Mouse (Mus musculus): ENCODE data around the gene Zfp827. TPM values are rescaled to one million over a fixed set of nuclear protein-coding genes. Genes with fewer than 3 reads are reported as not detected.
"Not testable (repeated sequence)": the region's sequence is repeated elsewhere in the genome, so short reads cannot be mapped to it uniquely, and the experiment has no call there.

Zfp827 gene
- polyA plus RNA-seq, 1 experiment from 2014 or later, result 14.9 TPM

- H3K4me3 ChIP-seq, result no peak overlapping the region
- H3K4me2 ChIP-seq (replicated peaks), result no peak overlapping the region
- no peak for ATAC-seq (ENCODE audit: low FRiP score, low read depth)
- H3K27me3 ChIP-seq, result no peaks in the 10 kb centered on the region
- H3K9ac ChIP-seq, result no peak overlapping the region
- H3K27ac ChIP-seq, result no peak overlapping the region
- H3K4me1 ChIP-seq, result peaks cover 6% of the 10 kb centered on the region; the same call in 1 of the 2 replicates
- WGBS, result 83% methylated on average over 1 of the region's 1 CpGs
- peaks cover 78% of the 10 kb centered on the region for H3K36me3 ChIP-seq
- H3K9me3 ChIP-seq, result no peaks in the 10 kb centered on the region
These were observed 93.4 kb downstream of the Zfp827 start for GRCm38 (mm10) chr8:79121614-79122013.

DNA sequence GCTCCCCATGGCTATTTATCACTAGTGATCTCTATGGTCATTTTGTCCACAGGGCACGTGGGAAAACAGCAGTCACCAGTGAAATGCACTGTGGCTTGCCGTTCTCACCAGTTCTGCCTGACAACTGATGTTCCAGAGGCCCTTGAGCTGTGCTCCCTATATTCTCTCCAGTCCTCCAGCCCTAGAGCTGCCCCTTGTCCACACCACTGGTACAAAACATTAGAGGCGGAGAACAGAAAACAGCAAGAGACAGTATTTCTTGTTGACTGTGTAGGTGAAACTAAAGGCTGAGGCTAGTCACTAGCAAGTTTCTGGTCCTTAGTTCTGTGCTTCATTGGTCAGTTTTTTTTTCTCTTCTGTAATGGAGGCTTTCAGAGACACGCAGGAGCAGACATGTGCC lies 96.0 kb downstream of the Zfp827 start:
- Histone ChIP-seq H3K36me3 (peaks cover 70% of the 10 kb centered on the region), H3K9me3 (no peaks in the 10 kb centered on the region), H3K9ac (no peak overlapping the region), H3K4me2 (replicated peaks) (no peak overlapping the region), H3K27me3 (no peaks in the 10 kb centered on the region), H3K4me3 (no peak overlapping the region), H3K4me1 (peaks cover 6% of the 10 kb centered on the region; the same call in 1 of the 2 replicates), H3K27ac (no peak overlapping the region)
- WGBS, result 89% methylated on average over 4 of the region's 4 CpGs
- no peak for ATAC-seq (ENCODE audit: low FRiP score, low read depth)

DNA sequence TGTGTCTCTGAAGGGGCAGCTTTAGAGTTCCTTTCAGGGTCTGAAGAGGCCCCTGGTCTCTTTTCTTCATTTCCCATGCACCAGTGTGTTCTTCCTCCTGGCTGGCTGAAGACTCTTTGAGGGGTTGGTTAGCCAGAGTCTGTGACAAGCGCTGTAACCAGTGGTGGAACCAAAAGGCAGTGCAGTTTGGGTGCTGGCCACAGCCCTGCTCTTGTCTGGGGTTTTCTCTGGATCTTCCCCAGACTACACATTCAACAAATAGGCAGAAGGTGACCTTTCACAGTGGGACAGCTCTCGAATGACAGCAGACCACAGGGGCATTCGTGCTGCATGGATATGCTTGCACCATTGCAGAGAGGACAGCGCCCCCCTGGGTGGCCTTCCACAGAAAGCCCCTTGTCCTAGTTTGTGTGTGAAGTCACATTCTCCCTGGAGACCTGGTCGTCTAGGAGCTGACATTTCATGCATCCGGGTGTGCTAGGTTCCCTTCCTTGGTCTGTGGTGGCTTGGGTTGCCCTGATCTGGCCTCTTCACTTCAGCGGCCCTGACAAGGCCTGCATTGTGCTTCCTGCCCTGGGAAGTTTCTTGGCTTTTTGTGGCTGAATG lies 99.1 kb downstream of the Zfp827 start:
- no peaks in the 10 kb centered on the region for H3K9me3 ChIP-seq
- 79% methylated on average over 7 of the region's 7 CpGs for WGBS
- peaks cover 64% of the 10 kb centered on the region for H3K36me3 ChIP-seq
- H3K4me1 ChIP-seq, result peaks cover 6% of the 10 kb centered on the region; the same call in 1 of the 2 replicates
- H3K4me3 ChIP-seq, result no peak overlapping the region
- no peak overlapping the region for H3K9ac ChIP-seq
- ATAC-seq (ENCODE audit: low FRiP score, low read depth), result no peak
- H3K27ac ChIP-seq, result no peak overlapping the region
- no peak overlapping the region for H3K4me2 ChIP-seq (replicated peaks)
- no peaks in the 10 kb centered on the region for H3K27me3 ChIP-seq

DNA sequence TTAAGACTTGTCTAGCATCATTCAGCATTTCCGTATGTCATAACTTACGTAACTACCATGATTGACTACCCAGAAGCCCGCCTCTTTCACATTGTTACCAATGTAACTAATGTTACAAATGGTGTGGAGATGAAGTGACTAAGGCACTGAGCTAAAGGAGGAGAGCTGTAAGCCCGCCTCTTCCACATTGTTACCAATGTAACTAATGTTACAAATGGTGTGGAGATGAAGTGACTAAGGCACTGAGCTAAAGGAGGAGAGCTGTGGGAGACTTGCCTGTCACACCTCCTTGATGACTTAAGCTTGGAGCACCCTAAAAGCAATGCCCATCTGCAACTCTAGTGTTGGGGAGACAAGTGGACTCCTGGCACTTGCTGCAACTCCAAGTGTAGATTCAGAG lies 100.3 kb downstream of the Zfp827 start:
- H3K4me1 ChIP-seq; H3K27ac ChIP-seq; H3K4me3 ChIP-seq; H3K9ac ChIP-seq; H3K4me2 ChIP-seq (replicated peaks); H3K9me3 ChIP-seq; H3K27me3 ChIP-seq; ATAC-seq (ENCODE audit: low FRiP score, low read depth): not testable (repeated sequence)
- 94% methylated on average over 4 of the region's 4 CpGs for WGBS
- H3K36me3 ChIP-seq, result peaks cover 69% of the 10 kb centered on the region

GRCm38 (mm10) chr8:79139614-79140013 lies 111.4 kb downstream of the Zfp827 start:
- Histone ChIP-seq H3K27ac (no peak overlapping the region), H3K9me3 (no peaks in the 10 kb centered on the region), H3K27me3 (no peaks in the 10 kb centered on the region), H3K4me1 (no peaks in the 10 kb centered on the region), H3K4me2 (replicated peaks) (no peak overlapping the region), H3K9ac (no peak overlapping the region), H3K4me3 (no peak overlapping the region), H3K36me3 (peaks cover 87% of the 10 kb centered on the region)
- WGBS, result 93% methylated on average over 4 of the region's 4 CpGs
- no peak for ATAC-seq (ENCODE audit: low FRiP score, low read depth)

DNA sequence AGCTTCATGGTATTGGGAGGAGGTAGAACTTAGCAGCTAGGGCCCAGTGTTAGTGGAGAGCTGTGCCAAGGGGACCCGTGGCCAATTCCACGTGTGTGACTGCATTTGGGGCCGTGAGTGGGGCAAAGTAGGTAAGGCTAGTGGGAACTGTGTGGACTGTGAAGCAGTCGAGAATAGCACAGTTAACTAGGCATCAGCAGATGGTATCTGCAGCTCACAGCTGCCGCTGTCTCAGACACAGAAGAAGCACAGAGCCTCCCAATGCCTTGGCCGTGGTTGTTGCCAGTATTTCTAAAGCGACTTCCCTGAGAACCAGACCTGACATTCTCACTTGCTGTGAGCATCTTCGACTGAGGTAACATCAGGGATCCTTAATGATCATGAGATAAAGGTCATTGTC lies 112.7 kb downstream of the Zfp827 start:
- Histone ChIP-seq H3K27me3 (no peaks in the 10 kb centered on the region), H3K4me1 (no peaks in the 10 kb centered on the region), H3K27ac (no peak overlapping the region), H3K4me2 (replicated peaks) (no peak overlapping the region), H3K9ac (no peak overlapping the region), H3K9me3 (no peaks in the 10 kb centered on the region), H3K4me3 (no peak overlapping the region), H3K36me3 (peaks cover 87% of the 10 kb centered on the region)
- 86% methylated on average over 8 of the region's 8 CpGs for WGBS
- no peak for ATAC-seq (ENCODE audit: low FRiP score, low read depth)

DNA sequence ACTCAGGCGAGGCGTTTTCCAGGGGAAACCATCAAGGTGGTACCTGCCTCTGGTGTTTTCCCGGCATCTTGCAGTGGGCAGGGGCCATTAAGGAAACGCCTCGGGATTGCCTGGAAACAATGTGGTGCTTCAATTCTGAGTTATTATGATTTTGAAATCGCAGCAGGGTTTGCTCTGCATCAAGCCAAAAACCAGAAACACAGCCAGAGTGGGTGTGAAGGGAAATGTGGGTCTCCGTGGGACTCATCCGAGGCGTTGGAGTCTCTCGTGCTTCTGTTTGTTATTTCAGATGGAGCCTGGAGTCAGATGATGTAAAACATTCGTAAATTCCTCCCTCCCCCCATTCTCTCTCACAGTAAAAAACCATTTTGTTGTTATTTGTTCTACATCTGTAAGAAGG lies 113.4 kb downstream of the Zfp827 start:
- ATAC-seq (ENCODE audit: low FRiP score, low read depth), result no peak
- 71% methylated on average over 11 of the region's 11 CpGs for WGBS
- H3K27ac ChIP-seq, result no peak overlapping the region
- no peaks in the 10 kb centered on the region for H3K4me1 ChIP-seq
- no peaks in the 10 kb centered on the region for H3K27me3 ChIP-seq
- H3K4me3 ChIP-seq, result no peak overlapping the region
- H3K9ac ChIP-seq, result no peak overlapping the region
- H3K4me2 ChIP-seq (replicated peaks), result no peak overlapping the region
- H3K9me3 ChIP-seq, result no peaks in the 10 kb centered on the region
- H3K36me3 ChIP-seq, result peaks cover 88% of the 10 kb centered on the region

- Histone ChIP-seq H3K27me3 (no peaks in the 10 kb centered on the region), H3K9ac (no peak overlapping the region), H3K36me3 (peaks cover 76% of the 10 kb centered on the region), H3K27ac (no peak overlapping the region), H3K9me3 (no peaks in the 10 kb centered on the region), H3K4me1 (no peaks in the 10 kb centered on the region), H3K4me2 (replicated peaks) (no peak overlapping the region), H3K4me3 (no peak overlapping the region)
- WGBS, result 85% methylated on average over 3 of the region's 3 CpGs
- no peak for ATAC-seq (ENCODE audit: low FRiP score, low read depth)
These were observed 115.5 kb downstream of the Zfp827 start for GRCm38 (mm10) chr8:79143729-79144128.

DNA sequence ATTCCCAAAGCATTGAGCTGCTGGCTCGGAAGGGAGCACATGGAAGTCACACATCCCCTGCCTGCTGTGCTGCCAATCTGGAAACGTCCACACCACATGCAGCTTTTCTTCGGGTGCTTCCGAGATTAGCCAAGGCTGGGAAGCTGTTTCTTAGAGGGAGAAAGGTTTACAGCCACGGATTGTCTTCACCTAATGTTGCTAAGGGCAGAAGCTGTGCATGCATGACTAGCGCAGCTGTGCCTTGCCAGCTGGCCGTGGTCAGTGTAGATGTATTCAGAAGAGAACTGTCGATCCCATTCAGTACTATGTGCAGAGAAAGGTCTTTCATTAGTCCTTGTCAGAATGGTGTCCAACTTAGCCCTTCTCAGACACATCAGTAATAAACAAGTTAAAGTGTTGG lies 117.0 kb downstream of the Zfp827 start:
- Histone ChIP-seq H3K27ac (no peak overlapping the region), H3K4me2 (replicated peaks) (no peak overlapping the region), H3K36me3 (peaks cover 72% of the 10 kb centered on the region), H3K27me3 (no peaks in the 10 kb centered on the region), H3K4me1 (no peaks in the 10 kb centered on the region), H3K9ac (no peak overlapping the region), H3K9me3 (no peaks in the 10 kb centered on the region), H3K4me3 (no peak overlapping the region)
- WGBS, result 84% methylated on average over 8 of the region's 8 CpGs
- ATAC-seq (ENCODE audit: low FRiP score, low read depth), result no peak

DNA sequence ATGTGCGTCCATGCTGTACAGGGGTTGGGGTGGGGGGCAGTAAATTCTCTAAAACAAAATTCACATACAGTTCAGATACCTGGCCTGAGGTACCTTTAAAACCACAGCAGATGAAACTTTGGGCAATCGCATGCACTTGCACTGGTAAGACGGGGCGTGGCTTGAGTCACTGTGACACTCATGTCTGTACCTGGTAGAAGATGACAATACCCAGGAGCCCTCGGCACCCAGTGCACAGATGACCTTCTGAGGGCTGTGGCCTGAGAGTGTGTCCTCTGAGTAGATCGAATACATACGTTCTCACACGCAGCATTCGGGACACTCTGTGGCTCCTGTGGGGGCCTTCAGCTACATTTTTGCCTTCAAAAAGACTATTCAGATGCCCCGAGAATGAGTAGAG lies 117.4 kb downstream of the Zfp827 start:
- no peaks in the 10 kb centered on the region for H3K4me1 ChIP-seq
- peaks cover 71% of the 10 kb centered on the region for H3K36me3 ChIP-seq
- WGBS, result 89% methylated on average over 10 of the region's 10 CpGs
- no peak overlapping the region for H3K9ac ChIP-seq
- H3K27me3 ChIP-seq, result no peaks in the 10 kb centered on the region
- no peak overlapping the region for H3K4me3 ChIP-seq
- ATAC-seq (ENCODE audit: low FRiP score, low read depth), result no peak
- no peak overlapping the region for H3K27ac ChIP-seq
- H3K9me3 ChIP-seq, result no peaks in the 10 kb centered on the region
- H3K4me2 ChIP-seq (replicated peaks), result no peak overlapping the region

DNA sequence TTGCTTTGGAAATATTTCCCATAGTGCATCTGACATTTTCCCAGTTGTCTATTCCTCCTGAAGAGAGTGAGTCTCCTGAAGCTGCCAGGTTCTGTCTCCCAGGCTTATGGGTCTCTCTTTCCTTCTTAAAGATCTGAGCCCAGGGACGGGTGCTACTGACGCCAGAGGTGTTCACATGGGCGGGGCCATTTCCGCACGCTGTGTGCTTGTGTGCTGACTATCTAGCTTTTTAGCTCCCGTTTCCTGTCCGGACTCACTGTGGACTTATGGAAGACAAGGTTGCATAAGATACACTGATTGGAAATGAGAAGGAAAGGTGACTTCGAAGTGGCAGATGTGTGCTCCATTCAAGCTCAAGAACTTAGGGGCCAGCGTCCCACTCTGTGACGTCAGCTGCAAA lies 120.6 kb downstream of the Zfp827 start:
- Histone ChIP-seq H3K9ac (no peak overlapping the region), H3K27ac (no peak overlapping the region), H3K4me3 (no peak overlapping the region), H3K36me3 (peaks cover 56% of the 10 kb centered on the region), H3K4me1 (no peaks in the 10 kb centered on the region), H3K9me3 (no peaks in the 10 kb centered on the region), H3K4me2 (replicated peaks) (no peak overlapping the region), H3K27me3 (no peaks in the 10 kb centered on the region)
- no peak for ATAC-seq (ENCODE audit: low FRiP score, low read depth)
- WGBS, result 90% methylated on average over 10 of the region's 10 CpGs

DNA sequence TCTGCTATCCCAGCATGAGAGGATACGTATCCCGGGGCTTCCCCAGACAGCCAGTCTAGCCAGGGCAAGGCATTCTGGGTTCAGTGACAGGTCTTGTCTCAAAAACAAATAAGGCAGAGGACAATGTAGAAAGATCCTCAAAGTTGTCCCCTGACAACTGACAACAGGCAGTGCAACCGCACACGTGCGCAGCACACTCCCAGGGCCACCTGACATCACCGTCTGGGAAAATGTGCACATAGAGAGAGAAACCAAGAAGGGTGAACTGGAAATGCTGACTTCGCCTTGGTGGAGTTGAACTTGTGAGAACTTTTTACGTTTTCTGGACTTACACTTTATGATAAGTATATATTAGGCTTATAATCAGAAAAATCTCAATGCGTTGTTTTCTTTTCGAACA lies 121.6 kb downstream of the Zfp827 start:
- no peaks in the 10 kb centered on the region for H3K27me3 ChIP-seq
- H3K4me3 ChIP-seq, result no peak overlapping the region
- no peak overlapping the region for H3K9ac ChIP-seq
- peaks cover 55% of the 10 kb centered on the region for H3K36me3 ChIP-seq
- H3K4me2 ChIP-seq (replicated peaks), result no peak overlapping the region
- no peaks in the 10 kb centered on the region for H3K9me3 ChIP-seq
- no peak overlapping the region for H3K27ac ChIP-seq
- ATAC-seq (ENCODE audit: low FRiP score, low read depth), result no peak
- WGBS, result 90% methylated on average over 10 of the region's 10 CpGs
- H3K4me1 ChIP-seq, result peaks cover 2% of the 10 kb centered on the region; the same call in 1 of the 2 replicates

DNA sequence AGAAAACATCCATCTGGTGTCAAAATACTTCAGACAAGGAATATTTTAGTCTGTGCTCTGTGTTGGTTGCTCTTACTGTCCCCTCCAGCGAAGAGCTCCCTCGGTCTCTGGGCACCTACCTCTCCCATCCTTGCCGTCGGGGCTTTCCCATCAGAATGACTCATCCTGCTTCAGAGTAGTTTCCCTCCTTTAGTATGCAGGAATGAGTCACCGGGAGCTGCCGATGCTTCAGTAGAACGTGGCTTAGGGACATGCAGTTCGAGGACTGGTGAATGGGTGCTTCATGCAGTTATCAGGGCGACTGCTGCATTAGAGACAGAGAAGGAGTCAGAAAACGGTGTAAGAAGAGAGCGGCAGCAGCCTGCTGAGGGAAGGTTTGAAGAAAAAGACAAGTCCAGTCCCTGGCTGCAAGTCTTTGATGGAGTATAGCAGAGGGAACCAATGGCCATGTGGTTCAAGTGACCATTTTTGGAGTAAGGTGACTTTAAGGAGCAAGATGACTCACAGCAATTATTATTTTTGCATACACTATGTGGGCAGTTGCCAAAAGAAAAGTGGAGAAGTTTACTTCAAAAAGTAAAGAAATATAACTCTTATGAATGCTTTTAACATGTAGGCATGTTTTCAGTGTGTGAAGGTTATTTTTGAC lies 122.4 kb downstream of the Zfp827 start:
- Histone ChIP-seq H3K27me3 (no peaks in the 10 kb centered on the region), H3K4me3 (no peak overlapping the region), H3K9me3 (no peaks in the 10 kb centered on the region), H3K4me1 (peaks cover 5% of the 10 kb centered on the region; the same call in 1 of the 2 replicates), H3K27ac (no peak overlapping the region), H3K4me2 (replicated peaks) (no peak overlapping the region), H3K36me3 (peaks cover 47% of the 10 kb centered on the region), H3K9ac (no peak overlapping the region)
- ATAC-seq (ENCODE audit: low FRiP score, low read depth), result no peak
- WGBS, result 75% methylated on average over 11 of the region's 11 CpGs

Data from limb, embryonic 13.5 days (tissue).